Comparison of ENCODE assay signal across 9 mouse cellular contexts in the genomic region with DNA sequence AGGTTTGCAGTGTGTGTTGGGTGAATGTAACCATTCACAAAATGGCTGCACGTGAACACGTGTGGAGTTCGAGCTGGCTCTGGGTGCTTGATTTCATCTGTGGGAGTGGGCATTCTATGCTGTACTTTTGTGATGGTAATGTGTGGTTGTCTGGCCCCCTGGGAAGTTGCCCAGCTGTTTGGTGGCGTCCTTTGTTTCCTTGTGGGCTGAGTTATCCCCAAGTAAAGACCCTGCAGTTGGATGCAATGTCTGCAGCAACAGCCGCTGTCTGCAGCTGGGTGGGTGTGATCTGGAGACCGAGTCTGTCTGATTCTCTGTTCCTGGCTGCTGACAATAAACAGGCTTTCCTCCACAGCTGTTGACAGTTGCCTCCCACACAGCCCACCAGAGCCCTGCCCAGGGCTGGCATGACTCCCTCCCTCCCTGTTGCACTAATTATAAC. TPM values are rescaled to one million over a fixed set of nuclear protein-coding genes. Genes with fewer than 3 reads are reported as not detected.
DNase-seq lines count a peak whose midpoint lies in the region; ATAC-seq and TF ChIP-seq lines count a peak whose summit lies in the region.
"Had no signal": no experiment of that assay in that cellular context is flagged by ENCODE, and none has a peak within 500 bp of the region (broad histone marks: within the 10 kb centered on the region; RNA-seq: fewer than 3 reads in every experiment).

No protein-coding gene starts in this region.

- 0 out of 2 replicates have a peak, but pooled peaks cover 2% of the 10 kb centered on the region for H3K9me3 ChIP-seq in hindbrain, embryonic 11.5 days (ENCODE audit: control insufficient read depth, low read length)
- H3K9me3 ChIP-seq in hindbrain, embryonic 10.5 days: no peaks in the 10 kb centered on the region

- no peaks in the 10 kb centered on the region for H3K27me3 ChIP-seq in hindbrain, embryonic 11.5 days (ENCODE audit: control insufficient read depth, insufficient read depth, low read length)
- no peaks in the 10 kb centered on the region for H3K27me3 ChIP-seq in hindbrain, embryonic 10.5 days (ENCODE audit: insufficient read depth, poor library complexity, severe bottlenecking)
- no peaks in the 10 kb centered on the region for H3K27me3 ChIP-seq in heart, adult 2 months (ENCODE audit: control insufficient read depth, insufficient read depth, low read length)
- H3K27me3 ChIP-seq: CH12.LX had no signal

- no peak for TF ChIP-seq CTCF in heart, adult 2 months (IDR thresholded peaks at IDR 0.05)

- H3K79me2 ChIP-seq in heart, adult 2 months (replicated peaks; ENCODE audit: control insufficient read depth, insufficient read depth, low read length): no peaks in the 10 kb centered on the region

- H3K9ac ChIP-seq in hindbrain, embryonic 11.5 days (ENCODE audit: low read depth, low read length): no peak overlapping the region
- H3K9ac ChIP-seq in heart, adult 2 months (ENCODE audit: low read depth, low read length): no peak overlapping the region

- no peaks in the 10 kb centered on the region for H3K4me1 ChIP-seq in hindbrain, embryonic 11.5 days (replicated peaks; ENCODE audit: control insufficient read depth, insufficient read depth, low read length)
- H3K4me1 ChIP-seq in hindbrain, embryonic 10.5 days (replicated peaks): peaks cover 9% of the 10 kb centered on the region; the same call in 1 of the 2 replicates
- peaks cover 5% of the 10 kb centered on the region; the same call in 1 of the 2 replicates for H3K4me1 ChIP-seq in heart, adult 2 months (ENCODE audit: control insufficient read depth, insufficient read depth, low read length)

- intact Hi-C loops in heart, adult 2 months (cut with DNase I): no loop called here

- H3K36me3 ChIP-seq in hindbrain, embryonic 11.5 days (ENCODE audit: control insufficient read depth, insufficient read depth, low read length): no peaks in the 10 kb centered on the region
- no peaks in the 10 kb centered on the region for H3K36me3 ChIP-seq in hindbrain, embryonic 10.5 days
- H3K36me3 ChIP-seq in heart, adult 2 months (ENCODE audit: control insufficient read depth, insufficient read depth, low read length): peaks cover 4% of the 10 kb centered on the region; the same call in 1 of the 2 replicates

- no peak overlapping the region for H3K27ac ChIP-seq in hindbrain, embryonic 11.5 days (ENCODE audit: low read depth, low read length)
- H3K27ac ChIP-seq in hindbrain, embryonic 10.5 days: no peak overlapping the region; the same call in 1 of the 2 replicates
- H3K27ac ChIP-seq in heart, adult 2 months: no peak overlapping the region; the same call in 1 of the 2 replicates

- H3K4me2 ChIP-seq in hindbrain, embryonic 11.5 days (replicated peaks; ENCODE audit: low read depth, low read length): no peak overlapping the region

- TF ChIP-seq POLR2A in heart, adult 2 months (IDR thresholded peaks at IDR 0.05; ENCODE audit: insufficient read depth, low read depth, low read length): no peak

- peak; percentile 4 for DNase-seq in hindbrain, embryonic 11.5 days (ENCODE audit: low spot score)
- DNase-seq in hindbrain, embryonic 10.5 days (ENCODE audit: low spot score): no peak
- peak; percentile 82 for DNase-seq in MN1 (ENCODE audit: low spot score)
- DNase-seq in heart, adult 2 months: peak; percentile 41 to 60
- DNase-seq in layer of hippocampus, postnatal 10 days (ENCODE audit: low spot score in 2 of 2): peak; percentile 39 to 43
- DNase-seq in yolk sac, embryonic 10.5 days (ENCODE audit: low spot score): peak; percentile 47
- no peak for DNase-seq in urinary bladder, adult 2 months (ENCODE audit: low spot score)
- no peak for DNase-seq in B cell, adult 2 months

- 42% methylated on average over 6 of the region's 6 CpGs for WGBS in hindbrain, embryonic 11.5 days
- WGBS in hindbrain, embryonic 10.5 days: 50% methylated on average over 6 of the region's 6 CpGs
- 26% methylated on average over 6 of the region's 6 CpGs for WGBS in heart, adult 2 months

- ATAC-seq in hindbrain, embryonic 11.5 days (ENCODE audit: low FRiP score): peak; percentile 38; the same call in 1 of the 2 replicates

- no peak overlapping the region for H3K4me3 ChIP-seq in hindbrain, embryonic 11.5 days (ENCODE audit: low read depth, low read length)
- no peak overlapping the region for H3K4me3 ChIP-seq in hindbrain, embryonic 10.5 days
- H3K4me3 ChIP-seq in heart, adult 2 months: no peak overlapping the region

- TF ChIP-seq EP300 in heart, adult 2 months (IDR thresholded peaks at IDR 0.05; ENCODE audit: insufficient read depth, low read depth, low read length): no peak

RNA-seq across cellular contexts. Expression of a gene that starts 56.0 kb away (rescaled TPM):
- polyA plus RNA-seq in hindbrain, embryonic 11.5 days (2014; fragmentation: Nextera tagmentation; extraction: Ambion mirVana): 73.7 and 83.9 TPM in 2 replicates
- polyA plus RNA-seq in hindbrain, embryonic 10.5 days (2016; fragmentation: Nextera tagmentation; extraction: Ambion mirVana): 66.5 and 67.1 TPM in 2 replicates
- total RNA-seq in heart, adult 2 months (2021): 10 to 100 TPM; 82.5 to 85.3 TPM
- polyA plus RNA-seq in heart, adult 2 months (2012; rRNA removed): 31.1 and 51.5 TPM in 2 replicates
- total RNA-seq in layer of hippocampus, postnatal 10 days (2021): 100 to 1,000 TPM; 504 to 510 TPM
- 292 and 342 TPM in 2 replicates for polyA plus RNA-seq in urinary bladder, adult 2 months (2012; rRNA removed)

Comparison
In these comparisons a context has a peak if more than half of its experiments do, and no peak if none do; other contexts are left out.
1. DNase-seq: peak in hindbrain, embryonic 11.5 days (single experiment), MN1 (single experiment), heart, adult 2 months (2 of 2), layer of hippocampus, postnatal 10 days (2 of 2) and yolk sac, embryonic 10.5 days (single experiment); none in hindbrain, embryonic 10.5 days (single experiment), urinary bladder, adult 2 months (single experiment) and B cell, adult 2 months (0 of 2).